Mouse (Mus musculus) brain, adult 2 months (tissue): ENCODE measurements around the gene Pycr1.
"Not testable (repeated sequence)": the region's sequence is repeated elsewhere in the genome, so short reads cannot be mapped to it uniquely, and the experiment has no call there.

Experiments
- DNase-seq: peaks from one replicate; pipeline ENCODE4 v3.0.0; 2011; ENCODE audit warnings: low read depth, low spot score

Gene Pycr1

GRCm38 (mm10) chr11:120643601-120643987 lies at the start of gene Pycr1:
Pycr1 (minus strand) TSS chr11:120643769.
- peak; percentile 97 for DNase-seq

- DNase-seq = peak; percentile 60
Observed at GRCm38 (mm10) chr11:120692471-120693011, 49.0 kb upstream of the Pycr1 start.

GRCm38 (mm10) chr11:120689365-120689764 lies 45.8 kb upstream of the Pycr1 start:
- DNase-seq = no peak

- DNase-seq = no peak
Observed at GRCm38 (mm10) chr11:120686650-120687272, 43.2 kb upstream of the Pycr1 start.

GRCm38 (mm10) chr11:120684660-120685059 lies 41.1 kb upstream of the Pycr1 start:
- no peak for DNase-seq

DNA sequence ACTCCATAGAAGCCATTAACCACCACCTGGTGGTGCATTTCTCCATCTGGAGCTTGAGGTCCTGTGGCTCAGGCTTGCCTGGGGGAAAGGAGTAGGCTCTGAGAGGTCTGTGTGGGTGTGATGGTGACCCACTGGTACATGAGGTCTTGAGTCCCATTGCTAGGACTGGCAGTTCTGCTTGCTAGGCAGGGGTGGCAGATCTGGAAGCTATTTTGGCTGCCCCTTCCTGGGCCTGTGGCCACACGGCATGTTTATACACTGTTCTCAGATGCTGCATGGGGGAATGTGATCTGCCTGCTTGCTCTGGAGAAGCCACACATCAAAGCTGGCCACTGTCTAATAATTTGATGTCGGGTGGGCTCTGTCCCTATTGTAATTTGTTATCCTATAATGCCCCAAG lies 40.5 kb upstream of the Pycr1 start:
- DNase-seq = no peak

- no peak for DNase-seq
Observed at GRCm38 (mm10) chr11:120683536-120683935, 40.0 kb upstream of the Pycr1 start.

- no peak for DNase-seq
Observed at GRCm38 (mm10) chr11:120682683-120683082, 39.1 kb upstream of the Pycr1 start.

GRCm38 (mm10) chr11:120679909-120680308 lies 36.3 kb upstream of the Pycr1 start:
- DNase-seq = peak; percentile 33

DNA sequence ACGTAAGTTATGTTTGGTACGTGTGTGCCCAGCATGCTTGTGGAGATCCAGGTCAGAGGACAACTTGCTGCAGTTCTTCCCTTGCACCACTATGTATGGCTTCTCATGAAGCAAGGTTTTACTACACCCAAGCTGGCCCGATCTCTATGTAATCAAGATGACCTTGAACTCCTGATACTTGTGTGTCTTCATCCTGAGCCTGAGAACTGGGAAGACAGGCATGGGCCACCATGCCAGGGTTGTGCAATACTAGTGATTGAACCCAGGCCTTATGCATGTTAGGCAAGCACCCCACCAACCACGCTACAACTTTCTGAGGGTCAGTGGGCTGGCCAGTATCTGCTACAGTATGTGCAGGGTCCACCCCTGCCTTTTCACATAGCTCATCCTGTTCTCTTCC lies 33.4 kb upstream of the Pycr1 start:
- no peak for DNase-seq

DNA sequence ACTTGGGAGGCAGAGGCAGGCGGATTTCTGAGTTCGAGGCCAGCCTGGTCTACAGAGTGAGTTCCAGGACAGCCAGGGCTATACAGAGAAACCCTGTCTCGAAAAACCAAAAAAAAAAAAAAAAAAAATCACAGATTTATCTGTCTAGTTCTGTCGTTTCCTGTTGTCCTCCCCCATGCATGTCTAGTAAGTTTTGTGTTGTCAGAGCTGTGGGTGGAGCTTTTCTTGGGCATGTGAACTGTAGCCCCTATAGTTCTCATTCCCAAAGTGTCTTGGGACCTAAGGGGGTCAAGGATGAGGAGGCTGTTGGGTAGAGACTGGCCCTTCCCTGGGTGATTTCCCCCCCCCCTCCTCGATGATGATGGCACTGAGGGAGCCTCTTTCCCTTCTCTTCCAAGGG lies 32.3 kb upstream of the Pycr1 start:
- not testable (repeated sequence) for DNase-seq

- no peak for DNase-seq
Observed at GRCm38 (mm10) chr11:120673594-120674122, 30.1 kb upstream of the Pycr1 start.

DNA sequence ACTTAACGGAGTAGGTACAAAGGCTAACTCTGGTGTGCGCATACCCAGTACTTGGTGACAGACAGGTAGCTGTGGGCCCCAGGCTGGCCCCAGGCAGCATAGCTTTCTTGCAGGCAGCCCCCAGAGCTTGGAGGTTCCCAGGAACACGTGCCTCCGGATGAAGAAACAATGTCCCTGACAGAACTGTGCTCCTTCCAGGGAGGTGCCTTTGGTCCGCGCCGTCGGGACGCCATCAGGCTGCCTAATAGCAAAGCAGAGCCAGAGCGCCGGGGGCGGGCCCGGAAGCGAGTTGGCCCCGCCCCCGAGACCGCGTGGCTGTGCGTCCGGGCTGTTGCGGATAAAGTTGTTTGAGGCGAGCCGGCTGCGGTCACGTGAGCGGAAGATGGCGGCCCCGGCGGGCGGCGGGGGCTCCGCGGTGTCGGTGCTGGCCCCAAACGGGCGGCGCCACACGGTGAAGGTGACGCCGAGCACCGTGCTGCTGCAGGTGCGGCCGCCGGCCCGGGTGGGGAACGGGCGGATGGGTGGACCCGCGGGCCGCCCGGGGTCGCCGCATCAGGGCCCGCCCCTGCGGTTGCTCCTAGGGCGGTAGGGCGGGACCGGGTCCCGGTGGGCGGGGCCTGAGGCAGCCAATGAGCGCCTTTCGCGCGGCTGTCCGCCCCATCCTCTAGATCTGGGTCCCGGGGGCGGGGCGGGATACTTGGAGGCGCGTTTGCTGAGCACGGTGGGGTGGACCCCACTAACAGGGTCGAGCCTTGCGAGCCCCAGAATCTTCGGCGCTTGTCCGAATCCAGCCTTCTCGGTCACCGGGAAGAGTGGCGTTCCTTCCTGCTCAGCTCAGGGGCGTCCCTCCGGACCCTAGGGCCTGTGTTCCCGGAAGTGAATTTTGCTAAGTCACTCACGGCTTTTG lies 29.4 kb upstream of the Pycr1 start, which contains the start of gene Aspscr1:
Aspscr1 (plus strand) TSS at position 287 of the 907 bp plus-strand sequence.
- DNase-seq = peak; percentile 95

- DNase-seq = peak; percentile 18
Observed at GRCm38 (mm10) chr11:120666617-120667016, 23.0 kb upstream of the Pycr1 start.

GRCm38 (mm10) chr11:120665406-120665805 lies 21.8 kb upstream of the Pycr1 start:
- peak; percentile 20 for DNase-seq

- no peak for DNase-seq
Observed at GRCm38 (mm10) chr11:120663714-120664113, 20.1 kb upstream of the Pycr1 start.

GRCm38 (mm10) chr11:120662759-120663158 lies 19.2 kb upstream of the Pycr1 start:
- no peak for DNase-seq

- DNase-seq = no peak
Observed at GRCm38 (mm10) chr11:120661076-120661460, 17.5 kb upstream of the Pycr1 start, which contains the start of gene Notum. Notum (minus strand) TSS chr11:120661175.

- no peak for DNase-seq
Observed at GRCm38 (mm10) chr11:120660301-120661075, 16.9 kb upstream of the Pycr1 start.

DNA sequence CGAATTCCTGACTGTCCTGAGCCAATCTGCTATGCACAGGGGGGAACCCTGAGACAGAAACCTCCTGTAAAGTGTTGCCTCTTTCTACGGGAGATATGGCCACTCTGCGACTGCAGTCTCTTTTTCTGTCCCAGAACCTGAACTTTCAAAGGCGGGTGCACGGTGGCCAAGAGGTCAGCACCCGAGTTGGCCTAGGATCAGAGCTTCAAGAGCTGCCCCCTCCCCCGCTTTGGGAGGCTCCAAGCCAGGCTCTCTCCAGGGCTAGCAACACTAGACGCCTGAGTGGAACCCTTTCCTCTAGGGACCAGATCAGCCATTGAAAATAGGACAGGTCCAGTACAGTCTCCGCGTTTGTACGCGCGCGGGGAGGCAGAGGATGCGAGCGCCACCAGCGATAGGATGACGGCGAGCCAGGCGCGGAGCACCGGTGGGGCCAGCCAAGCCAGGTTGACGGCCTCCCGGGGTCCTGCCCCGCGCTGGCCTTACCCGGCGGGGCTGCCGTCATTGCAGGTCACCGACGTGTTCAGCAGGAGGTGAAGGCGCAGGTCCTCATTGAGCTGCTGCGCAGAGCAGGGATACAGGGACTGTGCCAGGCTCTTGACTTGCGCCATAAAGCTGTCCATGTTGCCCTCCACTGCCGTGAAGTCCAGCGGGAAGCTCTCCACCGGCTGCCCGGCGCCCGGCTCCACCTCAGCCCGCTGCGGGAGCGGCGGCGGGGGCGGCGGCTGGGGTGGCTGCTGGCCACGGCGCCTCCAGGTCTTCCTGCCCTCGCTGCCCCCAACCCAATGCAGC lies 16.1 kb upstream of the Pycr1 start:
- DNase-seq = no peak
